Mouse (Mus musculus): ENCODE measurements around the gene Olfr313. TPM values are rescaled to one million over a fixed set of nuclear protein-coding genes. Genes with fewer than 3 reads are reported as not detected.
"Not testable (repeated sequence)": the region's sequence is repeated elsewhere in the genome, so short reads cannot be mapped to it uniquely, and the experiment has no call there.

Olfr313 gene
- polyA plus RNA-seq, 1 experiment from 2014 or later = not detected

DNA sequence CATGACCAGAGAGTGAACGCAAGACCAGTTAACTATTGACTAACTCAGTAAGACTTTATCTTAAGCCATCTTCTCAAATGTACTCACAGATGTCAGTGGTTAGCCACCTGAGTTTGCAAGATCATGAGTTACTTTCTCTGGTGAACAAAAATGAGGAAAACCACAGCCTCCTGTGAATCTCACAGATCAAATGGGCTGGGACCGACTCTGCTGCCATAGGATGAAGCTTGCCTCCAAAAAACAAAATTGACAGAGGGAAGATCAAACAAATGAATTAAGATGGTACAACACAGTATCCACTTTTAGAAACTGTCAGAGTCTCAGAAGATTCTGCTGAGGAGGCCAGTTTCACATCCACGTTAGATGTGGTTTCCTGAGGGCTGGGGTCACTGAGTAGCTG is 15.0 kb downstream of the Olfr313 start:
- WGBS (ENCODE audit: insufficient replicate concordance) = 38% methylated on average over 3 of the region's 3 CpGs
- no peak for ATAC-seq (ENCODE audit: low read depth)

DNA sequence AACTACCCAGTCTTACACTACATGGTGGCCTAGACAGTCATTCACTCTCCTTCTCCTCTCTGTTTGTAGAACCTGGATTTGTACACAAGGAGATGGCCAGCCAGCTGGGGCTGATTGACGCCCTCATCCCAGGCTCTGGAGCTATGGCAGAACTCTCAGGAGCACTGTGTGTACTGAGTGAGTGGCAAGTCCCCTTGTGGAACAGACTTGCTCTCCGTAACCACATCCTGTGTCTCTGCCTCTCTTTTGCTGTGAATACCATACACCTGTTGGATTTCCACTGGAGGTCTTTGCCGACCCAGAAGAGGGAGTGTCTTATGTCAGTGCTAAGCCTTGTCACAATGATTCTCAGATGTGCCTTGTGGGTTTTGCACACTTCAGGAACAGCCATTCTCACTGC is 17.7 kb downstream of the Olfr313 start:
- H3K4me1 ChIP-seq (ENCODE audit: control insufficient read depth, low read depth, low read length); H3K4me3 ChIP-seq (ENCODE audit: low read depth, low read length); H3K27me3 ChIP-seq (ENCODE audit: control insufficient read depth, insufficient read depth, low read depth, low read length); H3K9ac ChIP-seq (ENCODE audit: low read depth, low read length); H3K36me3 ChIP-seq (ENCODE audit: control insufficient read depth, insufficient read depth); H3K9me3 ChIP-seq (replicated peaks; ENCODE audit: control insufficient read depth, low read length); H3K4me2 ChIP-seq (ENCODE audit: low read depth, low read length); H3K27ac ChIP-seq (ENCODE audit: low read length); ATAC-seq (ENCODE audit: low read depth): not testable (repeated sequence)
- WGBS (ENCODE audit: insufficient replicate concordance) = 55% methylated on average over 3 of the region's 3 CpGs

More for the DNA sequence above, 15.0 kb downstream of the Olfr313 start:
- H3K4me3 ChIP-seq (ENCODE audit: low read depth, low read length) = no peak overlapping the region
- no peak overlapping the region for H3K9ac ChIP-seq (ENCODE audit: low read depth, low read length)
- no peaks in the 10 kb centered on the region for H3K4me1 ChIP-seq (ENCODE audit: control insufficient read depth, low read depth, low read length)
- H3K27ac ChIP-seq (ENCODE audit: low read length) = no peak overlapping the region
- H3K36me3 ChIP-seq (ENCODE audit: control insufficient read depth, insufficient read depth) = no peaks in the 10 kb centered on the region
- H3K4me2 ChIP-seq (ENCODE audit: low read depth, low read length) = no peak overlapping the region
- no peaks in the 10 kb centered on the region for H3K27me3 ChIP-seq (ENCODE audit: control insufficient read depth, insufficient read depth, low read depth, low read length)
- no peaks in the 10 kb centered on the region for H3K9me3 ChIP-seq (replicated peaks; ENCODE audit: control insufficient read depth, low read length)

DNA sequence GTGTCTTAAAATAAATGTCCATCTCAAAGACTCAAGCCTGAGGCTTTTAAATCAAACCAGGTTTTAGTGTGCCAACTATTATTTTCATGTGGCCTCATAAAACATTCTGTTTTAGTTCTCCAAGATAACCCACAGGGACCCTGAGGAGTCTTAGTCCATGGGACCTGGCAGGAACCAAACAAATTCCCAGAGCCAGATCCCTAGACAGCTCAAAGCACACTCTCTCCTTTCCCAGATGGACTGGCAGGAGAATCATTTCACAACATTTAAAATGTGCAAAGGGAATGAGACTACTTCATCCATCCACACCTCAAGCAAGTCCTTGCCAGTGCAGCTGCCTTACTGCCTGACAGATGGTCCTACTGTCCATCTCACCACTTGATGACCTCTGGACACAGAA is 24.2 kb downstream of the Olfr313 start, which contains the start of gene Olfr311:
Olfr311 (plus strand) TSS at position 301 of the 400 bp plus-strand sequence.
- not testable (repeated sequence) for H3K36me3 ChIP-seq (ENCODE audit: control insufficient read depth, insufficient read depth); ATAC-seq (ENCODE audit: low read depth); H3K9ac ChIP-seq (ENCODE audit: low read depth, low read length); H3K4me3 ChIP-seq (ENCODE audit: low read depth, low read length); H3K4me2 ChIP-seq (ENCODE audit: low read depth, low read length); H3K27ac ChIP-seq (ENCODE audit: low read length); H3K27me3 ChIP-seq (ENCODE audit: control insufficient read depth, insufficient read depth, low read depth, low read length); H3K9me3 ChIP-seq (replicated peaks; ENCODE audit: control insufficient read depth, low read length); H3K4me1 ChIP-seq (ENCODE audit: control insufficient read depth, low read depth, low read length)

DNA sequence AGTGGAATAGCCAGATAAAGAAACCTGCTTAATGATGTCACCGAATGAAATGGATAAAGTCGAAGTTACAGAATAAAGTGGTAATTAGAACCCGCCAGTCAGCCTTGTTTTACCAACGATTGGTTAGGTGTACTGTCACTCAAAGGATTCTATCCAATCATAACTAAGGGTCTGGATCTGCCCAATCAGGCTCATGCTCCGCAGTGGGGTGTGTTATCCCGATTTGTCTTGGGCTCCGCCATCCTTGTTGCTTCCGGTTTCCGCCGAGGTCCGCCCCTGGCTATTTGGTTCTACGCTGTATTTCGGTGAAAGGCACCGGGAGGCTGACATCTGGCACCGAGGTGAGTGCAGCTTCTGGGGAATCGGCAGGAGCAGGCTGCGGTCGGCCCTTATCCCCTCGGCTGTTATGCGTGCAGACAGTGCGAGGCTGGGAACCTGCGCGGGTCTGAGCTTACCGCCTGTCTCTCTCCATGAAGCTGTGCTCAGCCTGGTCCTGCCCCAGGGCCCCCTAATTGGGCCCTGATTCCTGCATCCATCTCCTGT is 32.2 kb downstream of the Olfr313 start, which contains the start of gene Gm12258:
Gm12258 (plus strand) TSS at position 240 of the 543 bp plus-strand sequence.
- Histone ChIP-seq H3K4me1 (ENCODE audit: control insufficient read depth, low read depth, low read length) (peaks cover 6% of the 10 kb centered on the region; the same call in 1 of the 2 replicates), H3K36me3 (ENCODE audit: control insufficient read depth, insufficient read depth) (0 out of 2 replicates have a peak, but pooled peaks cover 5% of the 10 kb centered on the region), H3K9ac (ENCODE audit: low read depth, low read length) (peak within 1 kb of the TSS; percentile 84), H3K27me3 (ENCODE audit: control insufficient read depth, insufficient read depth, low read depth, low read length) (no peaks in the 10 kb centered on the region), H3K4me3 (ENCODE audit: low read depth, low read length) (peak within 1 kb of the TSS; percentile 77), H3K27ac (ENCODE audit: low read length) (peak within 1 kb of the TSS; percentile 74), H3K4me2 (ENCODE audit: low read depth, low read length) (peak within 1 kb of the TSS; percentile 60), H3K9me3 (replicated peaks; ENCODE audit: control insufficient read depth, low read length) (no peaks in the 10 kb centered on the region)
- peak; percentile 100 for ATAC-seq (ENCODE audit: low read depth)
- under 1% methylated on average over 24 of the region's 24 CpGs for WGBS (ENCODE audit: insufficient replicate concordance)

DNA sequence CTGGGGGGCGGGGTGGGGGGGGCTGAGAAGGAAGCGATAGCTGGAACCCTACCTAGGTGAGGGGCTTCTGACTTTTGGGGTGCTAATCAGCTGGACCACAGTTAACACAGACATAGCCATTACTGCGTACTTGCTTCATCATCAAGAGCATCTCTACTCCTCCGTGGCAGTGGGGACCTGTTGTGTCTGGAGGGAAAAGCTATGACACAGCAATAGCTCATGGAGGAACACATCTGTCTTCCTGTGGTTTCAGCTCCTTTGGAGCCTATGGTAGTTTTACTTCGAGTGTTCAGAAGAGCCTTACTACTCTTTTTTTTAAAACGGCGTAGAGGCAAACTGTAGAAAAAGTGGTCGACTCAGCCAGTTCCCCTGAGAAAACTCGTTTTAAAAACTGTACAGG is 32.8 kb downstream of the Olfr313 start:
- peaks cover 6% of the 10 kb centered on the region; the same call in 1 of the 2 replicates for H3K4me1 ChIP-seq (ENCODE audit: control insufficient read depth, low read depth, low read length)
- H3K9me3 ChIP-seq (replicated peaks; ENCODE audit: control insufficient read depth, low read length) = no peaks in the 10 kb centered on the region
- peak overlapping the region; percentile 77 for H3K4me3 ChIP-seq (ENCODE audit: low read depth, low read length)
- no peak overlapping the region for H3K27ac ChIP-seq (ENCODE audit: low read length)
- no peak for ATAC-seq (ENCODE audit: low read depth)
- 0 out of 2 replicates have a peak, but pooled peaks cover 5% of the 10 kb centered on the region for H3K36me3 ChIP-seq (ENCODE audit: control insufficient read depth, insufficient read depth)
- H3K4me2 ChIP-seq (ENCODE audit: low read depth, low read length) = peak overlapping the region; percentile 60
- no peaks in the 10 kb centered on the region for H3K27me3 ChIP-seq (ENCODE audit: control insufficient read depth, insufficient read depth, low read depth, low read length)
- WGBS (ENCODE audit: insufficient replicate concordance) = 15% methylated on average over 9 of the region's 9 CpGs
- peak overlapping the region; percentile 84 for H3K9ac ChIP-seq (ENCODE audit: low read depth, low read length)

DNA sequence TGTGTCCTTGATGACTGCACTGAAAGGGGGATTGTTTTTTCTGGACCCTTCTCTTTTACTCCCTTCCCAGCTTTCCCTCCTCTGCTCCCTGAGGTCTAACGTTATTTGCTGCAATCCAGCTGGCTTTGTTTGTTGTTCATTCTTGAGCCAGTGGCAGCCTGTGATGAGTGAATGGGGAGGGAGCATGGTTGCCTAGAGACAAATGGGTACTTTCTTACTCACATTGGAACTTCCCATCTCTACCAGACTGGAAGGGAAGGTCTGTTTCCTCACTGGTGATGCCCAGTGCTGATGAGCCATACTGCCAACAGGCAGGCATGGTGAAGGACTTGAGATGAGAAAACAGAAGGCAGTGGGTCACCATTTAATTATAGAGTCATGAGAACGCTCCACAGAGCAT is 34.9 kb downstream of the Olfr313 start:
- Histone ChIP-seq H3K27me3 (ENCODE audit: control insufficient read depth, insufficient read depth, low read depth, low read length) (no peaks in the 10 kb centered on the region), H3K27ac (ENCODE audit: low read length) (no peak overlapping the region), H3K4me2 (ENCODE audit: low read depth, low read length) (no peak overlapping the region), H3K4me1 (ENCODE audit: control insufficient read depth, low read depth, low read length) (peaks cover 6% of the 10 kb centered on the region; the same call in 1 of the 2 replicates), H3K9me3 (replicated peaks; ENCODE audit: control insufficient read depth, low read length) (no peaks in the 10 kb centered on the region), H3K36me3 (ENCODE audit: control insufficient read depth, insufficient read depth) (0 out of 2 replicates have a peak, but pooled peaks cover 5% of the 10 kb centered on the region), H3K9ac (ENCODE audit: low read depth, low read length) (no peak overlapping the region), H3K4me3 (ENCODE audit: low read depth, low read length) (no peak overlapping the region)
- WGBS (ENCODE audit: insufficient replicate concordance) = 70% methylated on average over 2 of the region's 2 CpGs
- ATAC-seq (ENCODE audit: low read depth) = no peak

DNA sequence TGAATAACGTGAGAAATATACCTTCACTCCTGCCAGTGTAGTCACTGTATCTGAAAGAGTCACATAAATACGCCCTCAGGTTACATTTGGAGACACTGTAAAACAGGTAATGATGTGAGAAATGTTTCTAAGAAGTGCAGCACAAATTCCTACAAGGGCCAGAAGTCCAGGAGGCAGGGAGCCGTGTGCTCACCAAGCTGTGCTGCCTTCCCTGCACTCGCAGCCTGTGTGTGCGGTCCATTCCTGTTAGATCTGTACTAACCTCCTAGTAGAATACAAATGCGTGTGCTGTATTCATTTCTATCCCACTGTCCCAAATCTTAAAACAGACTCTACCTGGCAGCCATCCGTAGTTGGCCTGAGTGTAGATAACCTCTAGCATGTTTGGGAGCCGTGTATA is 45.9 kb downstream of the Olfr313 start:
- Histone ChIP-seq H3K36me3 (ENCODE audit: control insufficient read depth, insufficient read depth) (peaks cover 40% of the 10 kb centered on the region), H3K4me1 (ENCODE audit: control insufficient read depth, low read depth, low read length) (no peaks in the 10 kb centered on the region), H3K9me3 (replicated peaks; ENCODE audit: control insufficient read depth, low read length) (peaks cover 8% of the 10 kb centered on the region; the same call in 1 of the 2 replicates), H3K9ac (ENCODE audit: low read depth, low read length) (no peak overlapping the region), H3K27me3 (ENCODE audit: control insufficient read depth, insufficient read depth, low read depth, low read length) (no peaks in the 10 kb centered on the region), H3K27ac (ENCODE audit: low read length) (no peak overlapping the region), H3K4me2 (ENCODE audit: low read depth, low read length) (no peak overlapping the region), H3K4me3 (ENCODE audit: low read depth, low read length) (no peak overlapping the region)
- no peak for ATAC-seq (ENCODE audit: low read depth)
- WGBS (ENCODE audit: insufficient replicate concordance) = 83% methylated on average over 8 of the region's 8 CpGs

DNA sequence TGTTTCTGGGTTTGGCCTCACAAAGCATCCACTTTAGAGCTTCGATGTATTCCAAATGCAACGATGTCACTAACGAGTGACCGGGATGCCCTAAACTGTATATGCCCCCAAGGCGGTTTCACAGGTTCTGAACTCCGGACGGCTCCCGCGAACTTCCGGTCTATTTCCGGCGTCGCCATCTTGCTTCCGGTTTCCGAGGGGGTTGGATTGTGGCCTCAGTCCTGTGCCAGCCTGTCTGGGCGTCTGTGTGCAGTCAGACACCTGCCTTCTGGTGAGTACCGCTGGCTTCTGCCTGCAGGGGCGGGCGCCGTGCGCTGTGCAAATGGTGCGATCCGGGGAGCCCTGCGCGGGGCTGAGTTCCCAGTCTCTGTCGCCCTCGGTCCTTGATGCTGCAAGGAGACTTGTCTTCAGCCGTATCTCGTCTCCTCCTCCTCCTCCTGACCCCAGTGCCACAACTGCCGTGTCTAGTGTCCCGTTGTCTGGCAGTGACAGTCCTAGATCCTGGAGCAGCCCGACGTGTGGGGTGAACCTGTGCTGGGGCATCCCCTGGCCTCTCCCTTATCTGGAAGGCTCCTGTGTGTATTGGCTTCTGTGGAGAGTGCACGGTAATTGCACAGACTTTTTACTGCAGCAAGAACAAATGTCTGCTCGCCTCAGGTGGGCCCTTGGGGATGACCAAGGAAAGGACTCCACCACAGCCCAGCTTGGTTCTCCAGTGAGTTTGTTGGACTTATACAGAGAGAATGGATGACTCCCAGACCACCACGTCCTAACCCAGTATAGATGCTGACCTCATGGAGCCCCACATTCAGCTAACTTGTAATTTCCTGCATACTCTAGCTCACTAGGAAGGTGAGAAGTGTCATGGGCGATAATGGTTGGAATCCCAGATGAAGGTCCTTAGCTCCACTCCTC is 52.5 kb downstream of the Olfr313 start, which contains the start of gene 2810021J22Rik:
2810021J22Rik (plus strand) TSS at position 178 of the 915 bp plus-strand sequence.
- Histone ChIP-seq H3K36me3 (ENCODE audit: control insufficient read depth, insufficient read depth) (no peaks in the 10 kb centered on the region), H3K4me2 (ENCODE audit: low read depth, low read length) (peak within 1 kb of the TSS; percentile 65), H3K27me3 (ENCODE audit: control insufficient read depth, insufficient read depth, low read depth, low read length) (no peaks in the 10 kb centered on the region), H3K9me3 (replicated peaks; ENCODE audit: control insufficient read depth, low read length) (no peaks in the 10 kb centered on the region), H3K4me1 (ENCODE audit: control insufficient read depth, low read depth, low read length) (peaks cover 6% of the 10 kb centered on the region), H3K4me3 (ENCODE audit: low read depth, low read length) (peak within 1 kb of the TSS; percentile 81), H3K27ac (ENCODE audit: low read length) (peak within 1 kb of the TSS; percentile 81), H3K9ac (ENCODE audit: low read depth, low read length) (peak within 1 kb of the TSS; percentile 79)
- peak; percentile 93 for ATAC-seq (ENCODE audit: low read depth)
- WGBS (ENCODE audit: insufficient replicate concordance) = 2% methylated on average over 37 of the region's 37 CpGs

DNA sequence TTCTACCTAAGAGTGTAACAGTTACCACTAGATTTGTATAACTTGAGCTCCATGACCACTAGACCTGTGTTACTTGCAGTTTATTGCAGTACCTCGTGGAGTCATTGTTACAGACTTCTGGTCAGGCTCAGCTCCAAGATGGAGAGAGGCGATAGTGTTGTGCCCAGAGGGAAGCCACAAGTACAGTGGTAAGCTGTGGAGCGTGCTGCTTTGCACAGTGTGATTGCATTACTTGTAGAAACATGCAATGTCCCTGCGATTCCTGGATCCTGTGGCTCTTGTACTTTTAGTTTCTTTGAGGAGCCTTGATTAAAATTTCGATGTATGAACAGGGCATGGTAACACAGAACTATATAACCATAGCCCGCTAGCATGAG is 53.1 kb downstream of the Olfr313 start:
- H3K4me3 ChIP-seq (ENCODE audit: low read depth, low read length) = peak overlapping the region; percentile 81
- no peak overlapping the region for H3K27ac ChIP-seq (ENCODE audit: low read length)
- H3K9me3 ChIP-seq (replicated peaks; ENCODE audit: control insufficient read depth, low read length) = no peaks in the 10 kb centered on the region
- H3K4me1 ChIP-seq (ENCODE audit: control insufficient read depth, low read depth, low read length) = peaks cover 6% of the 10 kb centered on the region
- peak overlapping the region; percentile 79 for H3K9ac ChIP-seq (ENCODE audit: low read depth, low read length)
- peak overlapping the region; percentile 65 for H3K4me2 ChIP-seq (ENCODE audit: low read depth, low read length)
- no peaks in the 10 kb centered on the region for H3K36me3 ChIP-seq (ENCODE audit: control insufficient read depth, insufficient read depth)
- no peak for ATAC-seq (ENCODE audit: low read depth)
- H3K27me3 ChIP-seq (ENCODE audit: control insufficient read depth, insufficient read depth, low read depth, low read length) = no peaks in the 10 kb centered on the region
- WGBS (ENCODE audit: insufficient replicate concordance) = 64% methylated on average over 6 of the region's 6 CpGs

All from liver, embryonic 16.5 days (tissue).